Mouse (Mus musculus) left cerebral cortex, postnatal 25 days (tissue): ENCODE data around the gene Ppp1r16b. TPM values are rescaled to one million over a fixed set of nuclear protein-coding genes. Genes with fewer than 3 reads are reported as not detected.

Experiments
- DNase-seq, 2 experiments: peaks; one replicate each; pipeline ENCODE4 v3.0.0; 2022; ENCODE audit warnings: low spot score in 2 of 2, mixed read lengths in 1 of 2
- intact Hi-C: fragments of 180-260 bp; cut with DNase I; formaldehyde crosslinking; loops from one replicate; pipeline ENCODE4 v1.15.1; 2025
- total RNA-seq, 2 experiments: library from RNA; stranded (reverse); gene quantifications; 2 replicates each; pipeline ENCODE4 v1.2.3; 2021

The Ppp1r16b gene
- total RNA-seq, 2 experiments from 2014 or later, result 119 to 132 TPM

GRCm38 (mm10) chr2:158684910-158685309, 19.7 kb downstream of the Ppp1r16b start:
- intact Hi-C loops, result no loop called here
- DNase-seq, result no peak

GRCm38 (mm10) chr2:158686394-158686793, 21.2 kb downstream of the Ppp1r16b start:
- no peak for DNase-seq
- intact Hi-C loops, result no loop called here

GRCm38 (mm10) chr2:158687804-158688241, 22.6 kb downstream of the Ppp1r16b start:
- peak; percentile 73 to 94 for DNase-seq
- intact Hi-C loops, result no loop called here

- intact Hi-C loops, result no loop called here
- DNase-seq, result no peak
These were observed 23.9 kb downstream of the Ppp1r16b start for GRCm38 (mm10) chr2:158689060-158689459.

- no peak for DNase-seq
- intact Hi-C loops, result loop anchor here (2.0 kb wide), 1 partner anchor 53 kb away; no protein-coding TSS in a partner anchor
These were observed 24.4 kb downstream of the Ppp1r16b start for GRCm38 (mm10) chr2:158689640-158690039.

GRCm38 (mm10) chr2:158690116-158690515, 24.9 kb downstream of the Ppp1r16b start:
- peak in 1 of 2 experiments; percentile 82 for DNase-seq

GRCm38 (mm10) chr2:158692191-158692590, 27.0 kb downstream of the Ppp1r16b start:
- peak in 1 of 2 experiments; percentile 69 for DNase-seq
- intact Hi-C loops, result no loop called here

More at GRCm38 (mm10) chr2:158690116-158690515, 24.9 kb downstream of the Ppp1r16b start:
- intact Hi-C loops, result loop anchor here (2.0 kb wide), 1 partner anchor 53 kb away; no protein-coding TSS in a partner anchor

- intact Hi-C loops, result no loop called here
- no peak for DNase-seq
These were observed 30.6 kb downstream of the Ppp1r16b start for GRCm38 (mm10) chr2:158695811-158696210.

GRCm38 (mm10) chr2:158696451-158696850, 31.3 kb downstream of the Ppp1r16b start:
- intact Hi-C loops, result no loop called here
- no peak for DNase-seq

GRCm38 (mm10) chr2:158699908-158700307, 34.7 kb downstream of the Ppp1r16b start:
- intact Hi-C loops, result no loop called here
- peak in 1 of 2 experiments; percentile 43 for DNase-seq

- intact Hi-C loops, result no loop called here
- no peak for DNase-seq
These were observed 35.5 kb downstream of the Ppp1r16b start for GRCm38 (mm10) chr2:158700535-158701256.

- peak in 1 of 2 experiments; percentile 44 for DNase-seq
- intact Hi-C loops, result no loop called here
These were observed 36.3 kb downstream of the Ppp1r16b start for GRCm38 (mm10) chr2:158701505-158701904.

GRCm38 (mm10) chr2:158702176-158702575, 37.0 kb downstream of the Ppp1r16b start:
- intact Hi-C loops, result no loop called here
- no peak for DNase-seq

GRCm38 (mm10) chr2:158704720-158705119, 39.5 kb downstream of the Ppp1r16b start:
- DNase-seq, result no peak
- intact Hi-C loops, result no loop called here

GRCm38 (mm10) chr2:158705529-158705928, 40.3 kb downstream of the Ppp1r16b start:
- intact Hi-C loops, result no loop called here
- no peak for DNase-seq

GRCm38 (mm10) chr2:158706704-158707408, 41.7 kb downstream of the Ppp1r16b start:
- intact Hi-C loops, result no loop called here
- no peak for DNase-seq

GRCm38 (mm10) chr2:158708121-158708520, 42.9 kb downstream of the Ppp1r16b start:
- intact Hi-C loops, result no loop called here
- no peak for DNase-seq

GRCm38 (mm10) chr2:158711929-158712751, 46.9 kb downstream of the Ppp1r16b start:
- intact Hi-C loops, result no loop called here
- peak in 1 of 2 experiments; percentile 91 for DNase-seq

GRCm38 (mm10) chr2:158714826-158715225, 49.6 kb downstream of the Ppp1r16b start:
- DNase-seq, result peak in 1 of 2 experiments; percentile 85
- intact Hi-C loops, result no loop called here

GRCm38 (mm10) chr2:158716066-158716465, 50.9 kb downstream of the Ppp1r16b start:
- intact Hi-C loops, result no loop called here
- no peak for DNase-seq
